Mouse (Mus musculus): ENCODE measurements around the gene Pacsin1. TPM values are rescaled to one million over a fixed set of nuclear protein-coding genes. Genes with fewer than 3 reads are reported as not detected.
A peak's percentile ranks its signal among the peaks of the same experiment; 100 is the strongest.

The Pacsin1 gene
- polyA plus RNA-seq, 1 experiment from 2014 or later: 0.54 TPM

- no peak overlapping the region for H3K4me2 ChIP-seq
- peaks cover 16% of the 10 kb centered on the region for H3K4me1 ChIP-seq (replicated peaks)
- no peaks in the 10 kb centered on the region for H3K9me3 ChIP-seq (replicated peaks)
- H3K27ac ChIP-seq: no peak overlapping the region
- WGBS: 51% methylated on average over 10 of the region's 10 CpGs
- H3K4me3 ChIP-seq: no peak overlapping the region
- no peak for ATAC-seq (replicated peaks; ENCODE audit: insufficient number of reproducible peaks, insufficient read depth, low FRiP score, low read depth)
- no peaks in the 10 kb centered on the region for H3K36me3 ChIP-seq
- H3K9ac ChIP-seq: no peak overlapping the region
- H3K27me3 ChIP-seq: peaks cover 42% of the 10 kb centered on the region
Observed at GRCm38 (mm10) chr17:27653253-27653959, 1.9 kb upstream of the Pacsin1 start.

GRCm38 (mm10) chr17:27656011-27656399 is 696 bp downstream of the Pacsin1 start:
- no peaks in the 10 kb centered on the region for H3K36me3 ChIP-seq
- H3K27ac ChIP-seq: no peak overlapping the region
- H3K9me3 ChIP-seq (replicated peaks): no peaks in the 10 kb centered on the region
- H3K4me1 ChIP-seq (replicated peaks): peaks cover 16% of the 10 kb centered on the region
- peak overlapping the region; percentile 53 for H3K4me3 ChIP-seq
- WGBS: 3% methylated on average over 14 of the region's 14 CpGs
- peaks cover 42% of the 10 kb centered on the region for H3K27me3 ChIP-seq
- peak overlapping the region; percentile 92 for H3K4me2 ChIP-seq
- ATAC-seq (replicated peaks; ENCODE audit: insufficient number of reproducible peaks, insufficient read depth, low FRiP score, low read depth): no peak
- no peak overlapping the region for H3K9ac ChIP-seq

- Histone ChIP-seq H3K4me1 (replicated peaks) (peaks cover 16% of the 10 kb centered on the region), H3K4me3 (no peak overlapping the region), H3K36me3 (no peaks in the 10 kb centered on the region), H3K9me3 (replicated peaks) (no peaks in the 10 kb centered on the region), H3K4me2 (peak overlapping the region; percentile 92), H3K27me3 (peaks cover 42% of the 10 kb centered on the region), H3K9ac (no peak overlapping the region), H3K27ac (no peak overlapping the region)
- WGBS: 11% methylated on average over 5 of the region's 5 CpGs
- ATAC-seq (replicated peaks; ENCODE audit: insufficient number of reproducible peaks, insufficient read depth, low FRiP score, low read depth): no peak
Observed at GRCm38 (mm10) chr17:27656414-27656813, 1.1 kb downstream of the Pacsin1 start.

- H3K36me3 ChIP-seq: no peaks in the 10 kb centered on the region
- no peaks in the 10 kb centered on the region for H3K9me3 ChIP-seq (replicated peaks)
- no peak overlapping the region for H3K4me3 ChIP-seq
- H3K9ac ChIP-seq: no peak overlapping the region
- no peak overlapping the region for H3K27ac ChIP-seq
- peaks cover 16% of the 10 kb centered on the region for H3K4me1 ChIP-seq (replicated peaks)
- no peak overlapping the region for H3K4me2 ChIP-seq
- WGBS: 64% methylated on average over 8 of the region's 8 CpGs
- ATAC-seq (replicated peaks; ENCODE audit: insufficient number of reproducible peaks, insufficient read depth, low FRiP score, low read depth): no peak
- H3K27me3 ChIP-seq: peaks cover 42% of the 10 kb centered on the region
Observed at GRCm38 (mm10) chr17:27657123-27657522, 1.8 kb downstream of the Pacsin1 start.

- no peak for ATAC-seq (replicated peaks; ENCODE audit: insufficient number of reproducible peaks, insufficient read depth, low FRiP score, low read depth)
Observed at GRCm38 (mm10) chr17:27658767-27659166, 3.5 kb downstream of the Pacsin1 start.

GRCm38 (mm10) chr17:27671720-27672119 is 16.4 kb downstream of the Pacsin1 start:
- H3K27me3 ChIP-seq: no peaks in the 10 kb centered on the region
- H3K4me3 ChIP-seq: no peak overlapping the region
- no peak overlapping the region for H3K9ac ChIP-seq
- H3K27ac ChIP-seq: no peak overlapping the region
- no peak for ATAC-seq (replicated peaks; ENCODE audit: insufficient number of reproducible peaks, insufficient read depth, low FRiP score, low read depth)
- 76% methylated on average over 6 of the region's 6 CpGs for WGBS
- H3K36me3 ChIP-seq: no peaks in the 10 kb centered on the region
- no peaks in the 10 kb centered on the region for H3K9me3 ChIP-seq (replicated peaks)
- peaks cover 3% of the 10 kb centered on the region; the same call in 1 of the 2 replicates for H3K4me1 ChIP-seq (replicated peaks)
- H3K4me2 ChIP-seq: no peak overlapping the region

More at GRCm38 (mm10) chr17:27658767-27659166, 3.5 kb downstream of the Pacsin1 start:
- no peak overlapping the region for H3K4me3 ChIP-seq
- 67% methylated on average over 7 of the region's 7 CpGs for WGBS
- peaks cover 38% of the 10 kb centered on the region for H3K27me3 ChIP-seq
- H3K4me1 ChIP-seq (replicated peaks): peaks cover 16% of the 10 kb centered on the region
- H3K36me3 ChIP-seq: no peaks in the 10 kb centered on the region
- H3K9me3 ChIP-seq (replicated peaks): no peaks in the 10 kb centered on the region
- H3K4me2 ChIP-seq: no peak overlapping the region
- no peak overlapping the region for H3K27ac ChIP-seq
- H3K9ac ChIP-seq: no peak overlapping the region

- no peak overlapping the region for H3K4me3 ChIP-seq
- H3K27ac ChIP-seq: no peak overlapping the region
- H3K27me3 ChIP-seq: no peaks in the 10 kb centered on the region
- no peak overlapping the region for H3K9ac ChIP-seq
- no peak for ATAC-seq (replicated peaks; ENCODE audit: insufficient number of reproducible peaks, insufficient read depth, low FRiP score, low read depth)
- H3K36me3 ChIP-seq: no peaks in the 10 kb centered on the region
- no peak overlapping the region for H3K4me2 ChIP-seq
- no peaks in the 10 kb centered on the region for H3K9me3 ChIP-seq (replicated peaks)
- H3K4me1 ChIP-seq (replicated peaks): peaks cover 3% of the 10 kb centered on the region; the same call in 1 of the 2 replicates
- WGBS: 83% methylated on average over 7 of the region's 7 CpGs
Observed at GRCm38 (mm10) chr17:27673945-27674344, 18.6 kb downstream of the Pacsin1 start.

- WGBS: 47% methylated on average over 9 of the region's 9 CpGs
- Histone ChIP-seq H3K9me3 (replicated peaks) (no peaks in the 10 kb centered on the region), H3K4me1 (replicated peaks) (peaks cover 3% of the 10 kb centered on the region; the same call in 1 of the 2 replicates), H3K27me3 (no peaks in the 10 kb centered on the region), H3K4me2 (no peak overlapping the region), H3K27ac (no peak overlapping the region), H3K36me3 (no peaks in the 10 kb centered on the region), H3K4me3 (no peak overlapping the region), H3K9ac (no peak overlapping the region)
- ATAC-seq (replicated peaks; ENCODE audit: insufficient number of reproducible peaks, insufficient read depth, low FRiP score, low read depth): no peak
Observed at GRCm38 (mm10) chr17:27675453-27675852, 20.1 kb downstream of the Pacsin1 start.

GRCm38 (mm10) chr17:27676270-27676669 is 21.0 kb downstream of the Pacsin1 start:
- Histone ChIP-seq H3K27ac (no peak overlapping the region), H3K9ac (no peak overlapping the region), H3K27me3 (0 out of 2 replicates have a peak, but pooled peaks cover 1% of the 10 kb centered on the region), H3K9me3 (replicated peaks) (no peaks in the 10 kb centered on the region), H3K4me2 (no peak overlapping the region), H3K4me3 (no peak overlapping the region), H3K36me3 (no peaks in the 10 kb centered on the region), H3K4me1 (replicated peaks) (peaks cover 3% of the 10 kb centered on the region; the same call in 1 of the 2 replicates)
- no peak for ATAC-seq (replicated peaks; ENCODE audit: insufficient number of reproducible peaks, insufficient read depth, low FRiP score, low read depth)
- 46% methylated on average over 7 of the region's 7 CpGs for WGBS

GRCm38 (mm10) chr17:27677756-27678155 is 22.4 kb downstream of the Pacsin1 start:
- H3K9me3 ChIP-seq (replicated peaks): no peaks in the 10 kb centered on the region
- H3K27me3 ChIP-seq: peaks cover 6% of the 10 kb centered on the region
- H3K27ac ChIP-seq: no peak overlapping the region
- no peak overlapping the region for H3K4me2 ChIP-seq
- H3K9ac ChIP-seq: no peak overlapping the region
- ATAC-seq (replicated peaks; ENCODE audit: insufficient number of reproducible peaks, insufficient read depth, low FRiP score, low read depth): no peak
- H3K4me3 ChIP-seq: no peak overlapping the region
- peaks cover 3% of the 10 kb centered on the region; the same call in 1 of the 2 replicates for H3K4me1 ChIP-seq (replicated peaks)
- WGBS: 72% methylated on average over 5 of the region's 5 CpGs
- H3K36me3 ChIP-seq: no peaks in the 10 kb centered on the region

- ATAC-seq (replicated peaks; ENCODE audit: insufficient number of reproducible peaks, insufficient read depth, low FRiP score, low read depth): no peak
- peaks cover 3% of the 10 kb centered on the region; the same call in 1 of the 2 replicates for H3K4me1 ChIP-seq (replicated peaks)
- WGBS: 48% methylated on average over 11 of the region's 11 CpGs
- no peak overlapping the region for H3K27ac ChIP-seq
- no peak overlapping the region for H3K4me2 ChIP-seq
- H3K9ac ChIP-seq: no peak overlapping the region
- H3K36me3 ChIP-seq: no peaks in the 10 kb centered on the region
- H3K4me3 ChIP-seq: no peak overlapping the region
- H3K27me3 ChIP-seq: peaks cover 20% of the 10 kb centered on the region
- H3K9me3 ChIP-seq (replicated peaks): no peaks in the 10 kb centered on the region
Observed at GRCm38 (mm10) chr17:27678924-27679813, 23.9 kb downstream of the Pacsin1 start.

All from heart, embryonic 15.5 days (tissue).